Mouse (Mus musculus): ENCODE measurements around the gene Cfap57. TPM values are rescaled to one million over a fixed set of nuclear protein-coding genes. Genes with fewer than 3 reads are reported as not detected.
"Not testable (repeated sequence)": the region's sequence is repeated elsewhere in the genome, so short reads cannot be mapped to it uniquely, and the experiment has no call there.

The Cfap57 gene
- polyA plus RNA-seq, 1 experiment, result not detected

DNA sequence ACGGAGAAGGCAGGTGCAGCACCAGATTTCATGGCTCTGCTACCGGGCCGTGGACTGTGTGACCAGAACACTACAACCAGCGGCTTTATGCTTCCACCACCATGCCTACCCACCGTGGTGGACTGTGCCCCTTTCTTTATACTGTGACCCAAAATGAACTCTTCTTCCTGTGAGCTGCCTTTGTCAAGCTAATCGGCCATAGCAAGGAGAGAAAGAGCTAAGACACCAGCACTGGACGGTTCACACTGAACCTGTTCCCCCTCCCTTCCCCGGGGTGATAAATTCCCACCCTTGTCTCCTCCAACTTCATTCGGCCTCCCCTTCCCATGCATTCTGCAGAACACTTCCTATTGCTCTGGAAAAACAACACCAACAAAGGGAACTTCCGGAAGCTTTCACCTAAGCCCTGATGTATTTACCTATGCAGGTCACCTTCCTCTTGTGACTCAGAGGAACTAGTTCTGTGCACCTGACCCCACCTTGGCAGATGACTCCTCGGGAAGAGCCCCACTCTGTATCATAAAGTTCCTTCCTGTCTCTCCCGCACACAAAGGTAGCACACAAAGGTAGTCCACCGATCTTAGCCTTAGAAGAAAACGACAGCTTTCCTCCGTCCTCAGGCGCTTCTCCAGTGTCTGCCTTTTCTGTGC lies 103.0 kb downstream of the Cfap57 start:
- H3ac ChIP-seq (ENCODE audit: control insufficient read depth, insufficient read length, low read depth), result no peak overlapping the region
- H3K36me3 ChIP-seq (ENCODE audit: control insufficient read depth, insufficient read depth), result no peaks in the 10 kb centered on the region
- no peaks in the 10 kb centered on the region for H3K79me2 ChIP-seq (ENCODE audit: control insufficient read depth, insufficient read depth)
- H3K79me3 ChIP-seq (ENCODE audit: low read depth), result no peaks in the 10 kb centered on the region
- no peak overlapping the region for H3K4me3 ChIP-seq (ENCODE audit: insufficient read depth, poor library complexity, severe bottlenecking)
- peaks cover 55% of the 10 kb centered on the region for H3K27me3 ChIP-seq (ENCODE audit: control insufficient read depth, insufficient read depth, insufficient read length)
- TF ChIP-seq MYOD1 (IDR thresholded peaks at IDR 0.05; ENCODE audit: control insufficient read depth, insufficient read length, low read depth) (no peak), CTCF (IDR thresholded peaks at IDR 0.05; ENCODE audit: control insufficient read depth, insufficient read depth, insufficient read length) (no peak), USF1 (IDR thresholded peaks at IDR 0.05; ENCODE audit: low read depth) (no peak), MYOG (IDR thresholded peaks at IDR 0.05; ENCODE audit: control insufficient read depth, extremely low read depth, insufficient read length) (no peak), CEBPB (IDR thresholded peaks at IDR 0.05; ENCODE audit: low read depth) (no peak)

DNA sequence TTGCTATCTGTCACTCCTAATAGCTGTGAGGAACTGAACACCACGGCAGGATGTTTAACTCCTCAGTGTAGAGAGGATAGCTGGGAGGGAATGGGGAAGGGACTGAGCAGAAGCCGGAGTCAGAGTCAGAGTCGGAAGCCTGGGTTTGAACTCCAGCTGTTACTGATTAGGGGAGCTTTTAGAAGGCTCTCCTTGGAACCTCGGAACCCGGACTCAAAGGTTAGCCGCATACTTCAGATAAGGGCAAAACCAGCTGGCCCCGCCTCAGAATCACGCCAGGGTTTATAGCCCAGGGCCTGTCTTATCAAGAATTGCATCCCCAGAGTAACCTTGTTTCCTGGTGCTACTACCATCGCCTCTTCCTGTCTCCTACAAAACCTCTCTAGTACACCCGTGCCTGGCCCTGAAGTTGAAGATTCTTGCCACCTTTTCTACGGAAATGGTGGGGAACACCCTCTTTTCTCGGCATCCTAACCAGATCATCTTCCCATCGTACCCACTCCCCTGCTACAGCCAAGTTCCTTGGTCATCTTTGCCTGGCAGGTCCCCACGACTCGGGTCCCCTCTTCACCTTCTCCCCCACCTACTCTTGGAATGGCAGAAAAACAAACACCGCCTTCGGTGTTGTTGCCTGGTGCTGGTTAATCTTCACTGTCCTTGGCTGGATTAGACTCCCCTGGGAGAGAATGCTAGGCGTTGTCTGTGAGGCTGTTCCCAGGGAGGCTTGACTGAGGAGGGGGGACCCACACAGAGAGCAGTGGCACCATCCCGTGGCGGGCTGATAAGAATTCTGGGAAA lies 103.7 kb downstream of the Cfap57 start:
- Histone ChIP-seq H3K27me3 (ENCODE audit: control insufficient read depth, insufficient read depth, insufficient read length) (peaks cover 52% of the 10 kb centered on the region), H3K79me2 (ENCODE audit: control insufficient read depth, insufficient read depth) (no peaks in the 10 kb centered on the region), H3K4me3 (ENCODE audit: insufficient read depth, poor library complexity, severe bottlenecking) (no peak overlapping the region), H3K79me3 (ENCODE audit: low read depth) (no peaks in the 10 kb centered on the region), H3ac (ENCODE audit: control insufficient read depth, insufficient read length, low read depth) (no peak overlapping the region), H3K36me3 (ENCODE audit: control insufficient read depth, insufficient read depth) (no peaks in the 10 kb centered on the region)
- TF ChIP-seq MYOD1 (IDR thresholded peaks at IDR 0.05; ENCODE audit: control insufficient read depth, insufficient read length, low read depth), result no peak
- no peak for TF ChIP-seq USF1 (IDR thresholded peaks at IDR 0.05; ENCODE audit: low read depth)
- no peak for TF ChIP-seq MAX (IDR thresholded peaks at IDR 0.05)
- no peak for TF ChIP-seq MYOG (IDR thresholded peaks at IDR 0.05; ENCODE audit: control insufficient read depth, extremely low read depth, insufficient read length)
- TF ChIP-seq FOSL1 (IDR thresholded peaks at IDR 0.05; ENCODE audit: insufficient read depth, low read length, poor library complexity, severe bottlenecking), result no peak
- TF ChIP-seq CEBPB (IDR thresholded peaks at IDR 0.05; ENCODE audit: low read depth), result no peak

DNA sequence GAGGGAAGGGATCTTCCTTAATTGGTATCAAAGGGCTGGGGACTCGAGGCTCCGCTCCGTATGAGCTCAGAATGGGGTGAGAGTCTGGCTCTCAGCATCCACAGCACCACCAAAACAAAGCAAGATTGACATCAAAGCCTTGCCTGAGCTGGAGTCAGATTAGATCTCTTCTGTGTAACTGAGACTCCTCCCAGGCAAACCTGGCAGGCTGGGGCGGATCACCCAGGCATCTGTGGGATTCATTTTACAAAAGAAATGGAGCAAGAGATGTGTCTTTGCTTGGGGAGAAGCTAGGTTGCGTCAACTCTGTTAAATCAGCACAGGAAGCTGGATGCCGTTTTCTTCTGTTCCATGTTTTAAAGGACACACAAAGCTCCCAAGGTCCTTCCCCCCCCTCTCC lies 111.5 kb downstream of the Cfap57 start:
- no peaks in the 10 kb centered on the region for H3K79me2 ChIP-seq (ENCODE audit: control insufficient read depth, insufficient read depth)

DNA sequence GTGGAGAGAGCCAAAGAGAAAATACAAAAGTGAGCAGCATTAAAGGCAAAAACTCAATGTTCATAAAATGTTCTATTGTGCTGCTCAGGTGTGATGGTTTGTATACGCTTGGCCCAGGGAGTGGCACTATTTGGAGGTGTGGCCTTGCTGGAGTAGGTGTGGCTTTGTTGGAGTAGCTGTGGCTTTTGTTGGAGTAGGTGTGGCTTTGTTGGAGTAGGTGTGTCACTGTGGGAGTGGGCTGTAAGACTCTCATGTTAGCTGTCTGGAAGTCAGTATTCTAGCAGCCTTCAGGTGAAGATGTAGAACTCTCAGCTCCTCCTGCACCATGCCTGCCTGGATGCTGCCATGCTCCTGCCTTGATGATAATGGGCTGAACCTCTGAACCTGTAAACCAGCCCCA lies 113.4 kb downstream of the Cfap57 start:
- H3K79me3 ChIP-seq (ENCODE audit: low read depth); H3K27me3 ChIP-seq (ENCODE audit: control insufficient read depth, insufficient read depth, insufficient read length); H3K79me2 ChIP-seq (ENCODE audit: control insufficient read depth, insufficient read depth); H3ac ChIP-seq (ENCODE audit: control insufficient read depth, insufficient read length, low read depth); H3K4me3 ChIP-seq (ENCODE audit: insufficient read depth, poor library complexity, severe bottlenecking); H3K36me3 ChIP-seq (ENCODE audit: control insufficient read depth, insufficient read depth): not testable (repeated sequence)

More for the DNA sequence above, 111.5 kb downstream of the Cfap57 start:
- Histone ChIP-seq H3K36me3 (ENCODE audit: control insufficient read depth, insufficient read depth) (no peaks in the 10 kb centered on the region), H3K4me3 (ENCODE audit: insufficient read depth, poor library complexity, severe bottlenecking) (no peak overlapping the region), H3ac (ENCODE audit: control insufficient read depth, insufficient read length, low read depth) (no peak overlapping the region), H3K27me3 (ENCODE audit: control insufficient read depth, insufficient read depth, insufficient read length) (peaks cover 13% of the 10 kb centered on the region), H3K79me3 (ENCODE audit: low read depth) (no peaks in the 10 kb centered on the region)
- TF ChIP-seq CEBPB (IDR thresholded peaks at IDR 0.05; ENCODE audit: low read depth), result no peak
- TF ChIP-seq USF1 (IDR thresholded peaks at IDR 0.05; ENCODE audit: low read depth), result no peak
- TF ChIP-seq FOSL1 (IDR thresholded peaks at IDR 0.05; ENCODE audit: insufficient read depth, low read length, poor library complexity, severe bottlenecking), result no peak
- TF ChIP-seq MYOD1 (IDR thresholded peaks at IDR 0.05; ENCODE audit: control insufficient read depth, insufficient read length, low read depth), result no peak
- no peak for TF ChIP-seq MYOG (IDR thresholded peaks at IDR 0.05; ENCODE audit: control insufficient read depth, extremely low read depth, insufficient read length)
- TF ChIP-seq MAX (IDR thresholded peaks at IDR 0.05), result no peak
- no peak for TF ChIP-seq CTCF (IDR thresholded peaks at IDR 0.05; ENCODE audit: control insufficient read depth, insufficient read depth, insufficient read length)

DNA sequence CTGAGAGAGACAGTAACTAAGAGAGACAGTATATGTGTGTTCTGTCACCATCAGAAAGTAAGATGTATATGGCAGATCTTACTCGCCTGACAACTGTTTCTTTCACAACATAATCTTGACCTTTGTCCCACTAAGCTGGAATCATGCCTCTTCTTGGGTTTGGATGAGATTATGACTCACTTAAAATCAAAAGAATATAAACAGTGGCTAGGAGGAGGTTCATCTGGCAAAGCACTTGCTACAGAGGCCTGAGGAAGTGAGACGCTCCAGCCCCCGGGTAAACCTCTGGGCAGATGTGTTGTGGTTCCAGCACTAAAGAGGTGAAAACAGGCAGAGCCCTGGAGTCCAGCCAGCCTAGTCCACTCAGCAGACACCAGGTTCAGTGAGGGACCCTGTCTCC lies 115.0 kb downstream of the Cfap57 start:
- no peaks in the 10 kb centered on the region for H3K36me3 ChIP-seq (ENCODE audit: control insufficient read depth, insufficient read depth)
- TF ChIP-seq MYOG (IDR thresholded peaks at IDR 0.05; ENCODE audit: control insufficient read depth, extremely low read depth, insufficient read length) (no peak), MYOD1 (IDR thresholded peaks at IDR 0.05; ENCODE audit: control insufficient read depth, insufficient read length, low read depth) (no peak), USF1 (IDR thresholded peaks at IDR 0.05; ENCODE audit: low read depth) (no peak), MAX (IDR thresholded peaks at IDR 0.05) (no peak), CTCF (IDR thresholded peaks at IDR 0.05; ENCODE audit: control insufficient read depth, insufficient read depth, insufficient read length) (no peak), CEBPB (IDR thresholded peaks at IDR 0.05; ENCODE audit: low read depth) (peak; percentile 17), FOSL1 (IDR thresholded peaks at IDR 0.05; ENCODE audit: insufficient read depth, low read length, poor library complexity, severe bottlenecking) (no peak)
- H3K4me3 ChIP-seq (ENCODE audit: insufficient read depth, poor library complexity, severe bottlenecking), result no peak overlapping the region
- no peak overlapping the region for H3ac ChIP-seq (ENCODE audit: control insufficient read depth, insufficient read length, low read depth)
- H3K27me3 ChIP-seq (ENCODE audit: control insufficient read depth, insufficient read depth, insufficient read length), result peaks cover 4% of the 10 kb centered on the region
- no peaks in the 10 kb centered on the region for H3K79me2 ChIP-seq (ENCODE audit: control insufficient read depth, insufficient read depth)
- H3K79me3 ChIP-seq (ENCODE audit: low read depth), result no peaks in the 10 kb centered on the region

Other genes starting within 250 kb of the Cfap57 start
- 7.6 TPM for gene Szt2, start 211.5 kb downstream of the Cfap57 start, polyA plus RNA-seq (2012; fragmentation: generic; extraction: Trizol)
- gene Med8, start 211.4 kb downstream of the Cfap57 start, polyA plus RNA-seq (2012; fragmentation: generic; extraction: Trizol), result 77.2 TPM
- gene Elovl1, start 192.7 kb downstream of the Cfap57 start, polyA plus RNA-seq (2012; fragmentation: generic; extraction: Trizol), result 92.3 TPM
- gene Cdc20, start 183.4 kb downstream of the Cfap57 start, polyA plus RNA-seq (2012; fragmentation: generic; extraction: Trizol), result 274 TPM
- not detected for gene Mpl, start 163.3 kb downstream of the Cfap57 start, polyA plus RNA-seq (2012; fragmentation: generic; extraction: Trizol)
- not detected for gene Tie1, start 130.7 kb downstream of the Cfap57 start, polyA plus RNA-seq (2012; fragmentation: generic; extraction: Trizol)
- not detected for gene 2610528J11Rik, start 93.8 kb downstream of the Cfap57 start, polyA plus RNA-seq (2012; fragmentation: generic; extraction: Trizol)
- gene Tmem125, start 76.7 kb downstream of the Cfap57 start, polyA plus RNA-seq (2012; fragmentation: generic; extraction: Trizol), result not detected
- gene Ebna1bp2, start within 50 bp of the Cfap57 start, polyA plus RNA-seq (2012; fragmentation: generic; extraction: Trizol), result 106 TPM
- gene Olfr62, start 38.2 kb upstream of the Cfap57 start, polyA plus RNA-seq (2012; fragmentation: generic; extraction: Trizol), result not detected
- gene Olfr1342, start 72.0 kb upstream of the Cfap57 start, polyA plus RNA-seq (2012; fragmentation: generic; extraction: Trizol), result not detected
- gene Olfr1341, start 82.7 kb upstream of the Cfap57 start, polyA plus RNA-seq (2012; fragmentation: generic; extraction: Trizol), result not detected
- not detected for gene Olfr1340, start 99.4 kb upstream of the Cfap57 start, polyA plus RNA-seq (2012; fragmentation: generic; extraction: Trizol)
- not detected for gene Olfr1339, start 111.4 kb upstream of the Cfap57 start, polyA plus RNA-seq (2012; fragmentation: generic; extraction: Trizol)
- gene Olfr1338, start 138.0 kb upstream of the Cfap57 start, polyA plus RNA-seq (2012; fragmentation: generic; extraction: Trizol), result not detected
- gene Olfr1337, start 161.8 kb upstream of the Cfap57 start, polyA plus RNA-seq (2012; fragmentation: generic; extraction: Trizol), result not detected
- gene Olfr1335, start 189.2 kb upstream of the Cfap57 start, polyA plus RNA-seq (2012; fragmentation: generic; extraction: Trizol), result not detected
- gene Olfr1333, start 215.5 kb upstream of the Cfap57 start, polyA plus RNA-seq (2012; fragmentation: generic; extraction: Trizol), result not detected
- not detected for gene Olfr1331, start 243.9 kb upstream of the Cfap57 start, polyA plus RNA-seq (2012; fragmentation: generic; extraction: Trizol)